Mouse (Mus musculus) midbrain, postnatal 0 days (tissue): Measurements from ENCODE around the gene 1700029J07Rik. TPM values are rescaled to one million over a fixed set of nuclear protein-coding genes. Genes with fewer than 3 reads are reported as not detected.

Experiments used
- ATAC-seq: fragments of 200-750 bp; cut with Nextera tagmentation; 2 replicates; pipeline ENCODE4 v1.8.0; 2017; ENCODE audit warnings: moderate number of reproducible peaks, mild to moderate bottlenecking, moderate TSS enrichment, moderate library complexity; ENCODE audit not compliant: low FRiP score
- DNase-seq: peaks from one replicate; pipeline ENCODE4 v3.0.0-alpha.2; 2015; ENCODE audit warnings: low spot score
- H3K27ac ChIP-seq: fragments of 300-500 bp; sonication (generic); 2 replicates; pipeline ENCODE4 v1.5.1; 2014; ENCODE audit warnings: low read depth, mild to moderate bottlenecking, low read length, mixed read lengths
- H3K27me3 ChIP-seq: fragments of 300-500 bp; sonication (generic); 2 replicates; pipeline ENCODE4 v1.6.1; 2014; ENCODE audit warnings: low read length, control low read depth, mixed read lengths; ENCODE audit not compliant: insufficient read depth
- H3K36me3 ChIP-seq: fragments of 300-500 bp; sonication (generic); 2 replicates; pipeline ENCODE4 v1.6.1; 2014; ENCODE audit warnings: low read length, control low read depth, mixed read lengths; ENCODE audit not compliant: insufficient read depth
- H3K4me1 ChIP-seq: fragments of 300-500 bp; sonication (generic); 2 replicates; pipeline ENCODE4 v1.6.1; 2014; ENCODE audit warnings: mild to moderate bottlenecking, control low read depth, antibody characterized with exemption, low read length, mixed read lengths; ENCODE audit not compliant: insufficient read depth
- H3K4me2 ChIP-seq: fragments of 300-500 bp; sonication (generic); 2 replicates; pipeline ENCODE4 v1.6.1; 2014; ENCODE audit warnings: low read depth, mild to moderate bottlenecking, low read length, mixed read lengths; ENCODE audit not compliant: poor library complexity, severe bottlenecking
- H3K4me3 ChIP-seq: fragments of 300-500 bp; sonication (generic); 2 replicates; pipeline ENCODE4 v1.5.1; 2014; ENCODE audit warnings: low read depth, mild to moderate bottlenecking, low read length, moderate library complexity
- H3K9ac ChIP-seq: fragments of 300-500 bp; sonication (generic); replicated peaks from 2 replicates; pipeline ENCODE4 v1.6.1; 2014; ENCODE audit warnings: mild to moderate bottlenecking, low read length, moderate library complexity, mixed read lengths; ENCODE audit not compliant: poor library complexity, severe bottlenecking
- H3K9me3 ChIP-seq: fragments of 300-500 bp; sonication (generic); 2 replicates; pipeline ENCODE4 v1.6.1; 2016; ENCODE audit warnings: low read length, control low read depth
- CTCF ChIP-seq: IDR thresholded peaks from 2 replicates; pipeline ENCODE4 v1.5.1; 2016; ENCODE audit warnings: antibody characterized with exemption, mild to moderate bottlenecking
- WGBS: fragments of 180-500 bp; shearing (Covaris S2); extraction: QIAGEN DNeasy Blood & Tissue Kit; methylation state at CpG from one replicate; pipeline ENCODE4 v1.1.7; 2014; 5-methylcytosine and 5-hydroxymethylcytosine counted together
- polyA plus RNA-seq: library from polyadenylated mRNA; unstranded; fragments of >200 nt; fragmentation: Nextera tagmentation; extraction: Ambion mirVana; gene quantifications from 2 replicates; pipeline ENCODE4 v1.2.1, GENCODE M21; 2015
- total RNA-seq: library from RNA; depleted of rRNA; stranded (reverse); fragments of >200 nt; gene quantifications from 2 replicates; pipeline ENCODE4 v1.2.3, GENCODE M21; 2014

1700029J07Rik gene
- total and polyA plus RNA-seq, 2 experiments from 2014 or later: 1.9 to 5.1 TPM

- H3K4me2 ChIP-seq: peak within 1 kb of the TSS; percentile 50
- no peaks in the 10 kb centered on the region for H3K4me1 ChIP-seq
- H3K36me3 ChIP-seq: no peaks in the 10 kb centered on the region
- 0 out of 2 replicates have a peak within 1 kb of the TSS, but pooled peaks have one; percentile 13 for H3K9ac ChIP-seq
- H3K9me3 ChIP-seq: no peaks in the 10 kb centered on the region
- WGBS: 2% methylated on average over 23 of the region's 23 CpGs
- DNase-seq (peak; percentile 95), ATAC-seq (peak; percentile 92)
- peaks cover 4% of the 10 kb centered on the region; the same call in 1 of the 2 replicates for H3K27me3 ChIP-seq
- TF ChIP-seq CTCF: peak; percentile 100
- H3K27ac ChIP-seq: no peak within 1 kb of the TSS
- peak within 1 kb of the TSS; percentile 37 for H3K4me3 ChIP-seq
Observed at GRCm38 (mm10) chr8:45934582-45935014, 40.5 kb downstream of the 1700029J07Rik start, which contains the start of gene Ccdc110. Gene Ccdc110 (plus strand): TSS chr8:45934619.

- no peaks in the 10 kb centered on the region for H3K9me3 ChIP-seq
- no peak overlapping the region for H3K4me2 ChIP-seq
- no peak overlapping the region for H3K4me3 ChIP-seq
- no peak for TF ChIP-seq CTCF
- no peaks in the 10 kb centered on the region for H3K4me1 ChIP-seq
- no peak overlapping the region for H3K27ac ChIP-seq
- ATAC-seq: no peak
- H3K27me3 ChIP-seq: no peaks in the 10 kb centered on the region
- 95% methylated on average over 7 of the region's 7 CpGs for WGBS
- DNase-seq: no peak
- no peak overlapping the region for H3K9ac ChIP-seq
- H3K36me3 ChIP-seq: no peaks in the 10 kb centered on the region
Observed at GRCm38 (mm10) chr8:45922116-45922515, 52.9 kb downstream of the 1700029J07Rik start.

- H3K27ac ChIP-seq: no peak overlapping the region
- no peak for TF ChIP-seq CTCF
- no peaks in the 10 kb centered on the region for H3K9me3 ChIP-seq
- no peak overlapping the region for H3K4me2 ChIP-seq
- DNase-seq (no peak), ATAC-seq (no peak)
- no peaks in the 10 kb centered on the region for H3K27me3 ChIP-seq
- 93% methylated on average over 7 of the region's 7 CpGs for whole genome bisulfite sequencing
- H3K9ac ChIP-seq: no peak overlapping the region
- H3K36me3 ChIP-seq: no peaks in the 10 kb centered on the region
- no peak overlapping the region for H3K4me3 ChIP-seq
- H3K4me1 ChIP-seq: no peaks in the 10 kb centered on the region
Observed at GRCm38 (mm10) chr8:45920392-45920791, 54.7 kb downstream of the 1700029J07Rik start.

- 83% methylated on average over 15 of the region's 15 CpGs for WGBS
- H3K9me3 ChIP-seq: no peaks in the 10 kb centered on the region
- H3K4me2 ChIP-seq: no peak overlapping the region
- H3K36me3 ChIP-seq: no peaks in the 10 kb centered on the region
- TF ChIP-seq CTCF: no peak
- H3K9ac ChIP-seq: no peak overlapping the region
- H3K4me1 ChIP-seq: no peaks in the 10 kb centered on the region
- H3K27me3 ChIP-seq: no peaks in the 10 kb centered on the region
- ATAC-seq (no peak), DNase-seq (no peak)
- H3K27ac ChIP-seq: no peak overlapping the region
- H3K4me3 ChIP-seq: no peak overlapping the region
Observed at GRCm38 (mm10) chr8:45918891-45919290, 56.2 kb downstream of the 1700029J07Rik start.

GRCm38 (mm10) chr8:45917040-45917679, 57.9 kb downstream of the 1700029J07Rik start:
- H3K36me3 ChIP-seq: no peaks in the 10 kb centered on the region
- no peaks in the 10 kb centered on the region for H3K4me1 ChIP-seq
- DNase-seq (no peak), ATAC-seq (no peak)
- no peaks in the 10 kb centered on the region for H3K27me3 ChIP-seq
- 76% methylated on average over 20 of the region's 20 CpGs for WGBS
- TF ChIP-seq CTCF: no peak
- no peak overlapping the region for H3K4me3 ChIP-seq
- H3K4me2 ChIP-seq: no peak overlapping the region
- no peak overlapping the region for H3K27ac ChIP-seq
- H3K9me3 ChIP-seq: no peaks in the 10 kb centered on the region
- no peak overlapping the region for H3K9ac ChIP-seq

- TF ChIP-seq CTCF: no peak
- no peak for ATAC-seq
- no peak for DNase-seq
- WGBS: 75% methylated on average over 3 of the region's 3 CpGs
- Histone ChIP-seq H3K27ac (no peak overlapping the region), H3K9ac (no peak overlapping the region), H3K4me1 (no peaks in the 10 kb centered on the region), H3K4me2 (no peak overlapping the region), H3K4me3 (no peak overlapping the region), H3K27me3 (no peaks in the 10 kb centered on the region), H3K9me3 (no peaks in the 10 kb centered on the region), H3K36me3 (no peaks in the 10 kb centered on the region)
Observed at GRCm38 (mm10) chr8:45916496-45916895, 58.6 kb downstream of the 1700029J07Rik start.
